In genomic region chr12:106177861-106178260, GRCm38 (mm10) we compare ENCODE assay signal across 21 mouse cellular contexts.
A peak's percentile ranks its signal among the peaks of the same experiment; 100 is the strongest.
DNase-seq lines count a peak whose midpoint lies in the region; ATAC-seq lines count a peak whose summit lies in the region.
"Had no signal": no experiment of that assay in that cellular context is flagged by ENCODE, and none has a peak within 500 bp of the region (broad histone marks: within the 10 kb centered on the region; RNA-seq: fewer than 3 reads in every experiment).

No protein-coding gene starts in this region.

- no peaks in the 10 kb centered on the region for H3K9me3 ChIP-seq in hindbrain, embryonic 11.5 days (ENCODE audit: control insufficient read depth, low read length)
- no peaks in the 10 kb centered on the region for H3K9me3 ChIP-seq in hindbrain, embryonic 13.5 days
- H3K9me3 ChIP-seq in liver, embryonic 11.5 days (ENCODE audit: control insufficient read depth, low read length): no peaks in the 10 kb centered on the region
- H3K9me3 ChIP-seq: embryonic facial prominence, embryonic 12.5 days; forebrain, embryonic 12.5 days; heart, embryonic 15.5 days had no signal

- no peak overlapping the region for H3K4me2 ChIP-seq in hindbrain, embryonic 11.5 days (replicated peaks; ENCODE audit: low read depth, low read length)
- H3K4me2 ChIP-seq in hindbrain, embryonic 13.5 days: no peak overlapping the region
- H3K4me2 ChIP-seq in liver, embryonic 11.5 days: no peak overlapping the region
- H3K4me2 ChIP-seq: embryonic facial prominence, embryonic 12.5 days; forebrain, embryonic 12.5 days; heart, embryonic 11.5 days; heart, embryonic 15.5 days; hindbrain, embryonic 14.5 days had no signal

- ATAC-seq in hindbrain, embryonic 11.5 days (ENCODE audit: low FRiP score): no peak
- no peak for ATAC-seq in hindbrain, embryonic 13.5 days (ENCODE audit: low FRiP score)
- no peak for ATAC-seq in erythroblast, adult 5-6 weeks (replicated peaks; ENCODE audit: low FRiP score, poor library complexity, severe bottlenecking)
- no peak for ATAC-seq in liver, embryonic 11.5 days (replicated peaks; ENCODE audit: low FRiP score)
- ATAC-seq: forebrain, embryonic 16.5 days; intestine, embryonic 16.5 days; Patski had no signal

- H3K27me3 ChIP-seq in hindbrain, embryonic 11.5 days (ENCODE audit: control insufficient read depth, insufficient read depth, low read length): peaks cover 2% of the 10 kb centered on the region; the same call in 1 of the 2 replicates
- no peaks in the 10 kb centered on the region for H3K27me3 ChIP-seq in hindbrain, embryonic 13.5 days
- peaks cover 30% of the 10 kb centered on the region for H3K27me3 ChIP-seq in liver, embryonic 11.5 days (replicated peaks; ENCODE audit: control insufficient read depth, insufficient read depth, low read length)

- H3K9ac ChIP-seq in hindbrain, embryonic 11.5 days (ENCODE audit: low read depth, low read length): no peak overlapping the region
- no peak overlapping the region for H3K9ac ChIP-seq in hindbrain, embryonic 13.5 days
- H3K9ac ChIP-seq in liver, embryonic 11.5 days (ENCODE audit: low read depth, low read length): no peak overlapping the region
- H3K9ac ChIP-seq: embryonic facial prominence, embryonic 12.5 days; forebrain, embryonic 12.5 days; heart, embryonic 15.5 days; hindbrain, embryonic 14.5 days had no signal

- 41% methylated on average over 3 of the region's 3 CpGs for WGBS in hindbrain, embryonic 11.5 days
- 29% methylated on average over 3 of the region's 3 CpGs for WGBS in hindbrain, embryonic 13.5 days
- whole genome bisulfite sequencing in liver, embryonic 11.5 days: 75% methylated on average over 3 of the region's 3 CpGs

- peaks cover 9% of the 10 kb centered on the region; the same call in 1 of the 2 replicates for H3K4me1 ChIP-seq in hindbrain, embryonic 11.5 days (replicated peaks; ENCODE audit: control insufficient read depth, insufficient read depth, low read length)
- peaks cover 54% of the 10 kb centered on the region for H3K4me1 ChIP-seq in hindbrain, embryonic 13.5 days (replicated peaks)
- no peaks in the 10 kb centered on the region for H3K4me1 ChIP-seq in liver, embryonic 11.5 days (replicated peaks; ENCODE audit: control insufficient read depth, insufficient read depth, low read length)

- peak; percentile 44 for DNase-seq in hindbrain, embryonic 11.5 days (ENCODE audit: low spot score)
- DNase-seq in ES-CJ7 (ENCODE audit: low read depth, low spot score): peak; percentile 77
- DNase-seq in embryo, embryonic 10 days (ENCODE audit: low spot score): peak; percentile 77
- DNase-seq in mesoderm, embryonic 11.5 days (ENCODE audit: low read depth, low spot score): peak; percentile 39
- DNase-seq in liver, embryonic 11.5 days (ENCODE audit: low spot score): no peak
- DNase-seq: adrenal gland, postnatal 10 days; cerebellum, adult 11 months; cerebellum, adult 8-10 months; cerebellum, postnatal 25 days; gastrocnemius, postnatal 10 days; heart, adult 18-20 months had no signal

- H3K27ac ChIP-seq in hindbrain, embryonic 11.5 days (ENCODE audit: low read depth, low read length): no peak overlapping the region
- no peak overlapping the region for H3K27ac ChIP-seq in hindbrain, embryonic 13.5 days
- no peak overlapping the region for H3K27ac ChIP-seq in liver, embryonic 11.5 days (ENCODE audit: low read depth, low read length)
- H3K27ac ChIP-seq: embryonic facial prominence, embryonic 12.5 days; forebrain, embryonic 12.5 days; heart, embryonic 15.5 days; hindbrain, embryonic 14.5 days had no signal

- H3K4me3 ChIP-seq in hindbrain, embryonic 11.5 days (ENCODE audit: low read depth, low read length): no peak overlapping the region
- no peak overlapping the region for H3K4me3 ChIP-seq in hindbrain, embryonic 13.5 days
- no peak overlapping the region for H3K4me3 ChIP-seq in liver, embryonic 11.5 days (ENCODE audit: low read depth, low read length)
- H3K4me3 ChIP-seq: embryonic facial prominence, embryonic 12.5 days; forebrain, embryonic 12.5 days; heart, embryonic 15.5 days had no signal

- no peaks in the 10 kb centered on the region for H3K36me3 ChIP-seq in hindbrain, embryonic 11.5 days (ENCODE audit: control insufficient read depth, insufficient read depth, low read length)
- no peaks in the 10 kb centered on the region for H3K36me3 ChIP-seq in hindbrain, embryonic 13.5 days
- no peaks in the 10 kb centered on the region for H3K36me3 ChIP-seq in liver, embryonic 11.5 days (ENCODE audit: control insufficient read depth, insufficient read depth, low read length)
- H3K36me3 ChIP-seq: embryonic facial prominence, embryonic 12.5 days; forebrain, embryonic 12.5 days; heart, embryonic 15.5 days had no signal
